Mouse (Mus musculus) ES-Bruce4 (cell line): ENCODE results near the gene Lonp2.

Experiments used
- CTCF ChIP-seq: IDR thresholded peaks from one replicate; pipeline ENCODE4 v1.8.1; 2011; ENCODE audit warnings: low read depth, low read length
- EP300 ChIP-seq: IDR thresholded peaks from 2 replicates; pipeline ENCODE4 v1.6.1; 2011; ENCODE audit warnings: low read depth, low read length; ENCODE audit not compliant: insufficient read depth

- TF ChIP-seq EP300 = no peak
- TF ChIP-seq CTCF = no peak
Measured at GRCm38 (mm10) chr8:86758651-86759050, 134.8 kb downstream of the Lonp2 start.
